Mouse (Mus musculus) lung, embryonic 16.5 days (tissue): ENCODE measurements around the gene Apol9b. TPM values are rescaled to one million over a fixed set of nuclear protein-coding genes. Genes with fewer than 3 reads are reported as not detected.
A peak's percentile ranks its signal among the peaks of the same experiment; 100 is the strongest.
"Not testable (repeated sequence)": the region's sequence is repeated elsewhere in the genome, so short reads cannot be mapped to it uniquely, and the experiment has no call there.

Experiments used
- ATAC-seq: fragments of 200-750 bp; cut with Nextera tagmentation; 2 replicates; pipeline ENCODE4 v1.8.0; 2017; ENCODE audit warnings: low read depth, mild to moderate bottlenecking, moderate library complexity
- H3K27ac ChIP-seq: fragments of 300-500 bp; sonication (generic); 2 replicates; pipeline ENCODE4 v1.5.1; 2014; ENCODE audit warnings: mild to moderate bottlenecking, control low read depth, low read length
- H3K27me3 ChIP-seq: fragments of 300-500 bp; sonication (generic); 2 replicates; pipeline ENCODE4 v1.6.1; 2014; ENCODE audit warnings: low read depth, low read length, mixed read lengths; ENCODE audit not compliant: control insufficient read depth, insufficient read depth
- H3K36me3 ChIP-seq: fragments of 300-500 bp; sonication (generic); 2 replicates; pipeline ENCODE4 v1.6.1; 2014; ENCODE audit warnings: low read length; ENCODE audit not compliant: control insufficient read depth, insufficient read depth
- H3K4me1 ChIP-seq: fragments of 300-500 bp; sonication (generic); replicated peaks from 2 replicates; pipeline ENCODE4 v1.6.1; 2014; ENCODE audit warnings: low read length, mixed read lengths; ENCODE audit not compliant: control insufficient read depth, insufficient read depth
- H3K4me2 ChIP-seq: fragments of 300-500 bp; sonication (generic); 2 replicates; pipeline ENCODE4 v1.6.1; 2014; ENCODE audit warnings: low read depth, low read length, control low read depth
- H3K4me3 ChIP-seq: fragments of 300-500 bp; sonication (generic); 2 replicates; pipeline ENCODE4 v1.5.1; 2014; ENCODE audit warnings: mild to moderate bottlenecking, low read length, control low read depth
- H3K9ac ChIP-seq: fragments of 300-500 bp; sonication (generic); 2 replicates; pipeline ENCODE4 v1.6.1; 2014; ENCODE audit warnings: low read length, control low read depth
- H3K9me3 ChIP-seq: fragments of 300-500 bp; sonication (generic); 2 replicates; pipeline ENCODE4 v1.6.1; 2016; ENCODE audit warnings: low read length; ENCODE audit not compliant: control insufficient read depth
- WGBS: fragments of 180-500 bp; shearing (Covaris S2); extraction: QIAGEN DNeasy Blood & Tissue Kit; methylation state at CpG from one replicate; pipeline ENCODE4 v1.1.7; 2014; 5-methylcytosine and 5-hydroxymethylcytosine counted together
- polyA plus RNA-seq: library from polyadenylated mRNA; unstranded; fragments of >200 nt; fragmentation: Nextera tagmentation; extraction: Ambion mirVana; gene quantifications from 2 replicates; pipeline ENCODE4 v1.2.1, GENCODE M21; 2015

The Apol9b gene
- 0.15 TPM in 1 of 2 replicates, not detected in the other for polyA plus RNA-seq

- H3K9me3 ChIP-seq, H3K4me2 ChIP-seq, H3K4me3 ChIP-seq, H3K9ac ChIP-seq, H3K4me1 ChIP-seq, H3K27ac ChIP-seq, ATAC-seq, H3K36me3 ChIP-seq, H3K27me3 ChIP-seq: not testable (repeated sequence)
- 71% methylated on average over 1 of the region's 4 CpGs for WGBS
Measured at GRCm38 (mm10) chr15:77728739-77729138, at the start of gene Apol9b. Apol9b (plus strand) TSS chr15:77729039.

DNA sequence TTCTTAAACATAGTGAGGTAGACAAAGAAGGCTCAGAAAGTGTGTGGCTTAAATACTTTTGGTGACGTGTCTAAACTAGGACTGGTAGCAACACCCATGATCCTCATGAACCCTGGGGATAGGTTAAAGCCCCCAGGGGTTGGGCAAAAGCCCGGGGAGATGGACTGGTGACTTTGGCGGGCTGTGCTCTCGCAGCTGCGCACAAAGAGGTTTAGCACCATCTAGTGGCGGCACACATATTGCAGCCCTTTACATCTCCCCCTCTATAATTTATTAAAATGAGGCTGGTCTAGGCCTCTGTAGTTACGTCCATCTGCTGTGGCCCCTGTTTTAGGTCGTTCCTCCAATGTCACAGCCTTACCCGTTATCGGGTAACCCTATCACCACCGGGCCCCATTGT, 44.9 kb upstream of the Apol9b start:
- not testable (repeated sequence) for H3K4me1 ChIP-seq, H3K27me3 ChIP-seq, H3K4me2 ChIP-seq, H3K36me3 ChIP-seq, H3K27ac ChIP-seq, H3K9me3 ChIP-seq, H3K4me3 ChIP-seq, H3K9ac ChIP-seq, ATAC-seq
- WGBS, result 5% methylated on average over 9 of the region's 11 CpGs

DNA sequence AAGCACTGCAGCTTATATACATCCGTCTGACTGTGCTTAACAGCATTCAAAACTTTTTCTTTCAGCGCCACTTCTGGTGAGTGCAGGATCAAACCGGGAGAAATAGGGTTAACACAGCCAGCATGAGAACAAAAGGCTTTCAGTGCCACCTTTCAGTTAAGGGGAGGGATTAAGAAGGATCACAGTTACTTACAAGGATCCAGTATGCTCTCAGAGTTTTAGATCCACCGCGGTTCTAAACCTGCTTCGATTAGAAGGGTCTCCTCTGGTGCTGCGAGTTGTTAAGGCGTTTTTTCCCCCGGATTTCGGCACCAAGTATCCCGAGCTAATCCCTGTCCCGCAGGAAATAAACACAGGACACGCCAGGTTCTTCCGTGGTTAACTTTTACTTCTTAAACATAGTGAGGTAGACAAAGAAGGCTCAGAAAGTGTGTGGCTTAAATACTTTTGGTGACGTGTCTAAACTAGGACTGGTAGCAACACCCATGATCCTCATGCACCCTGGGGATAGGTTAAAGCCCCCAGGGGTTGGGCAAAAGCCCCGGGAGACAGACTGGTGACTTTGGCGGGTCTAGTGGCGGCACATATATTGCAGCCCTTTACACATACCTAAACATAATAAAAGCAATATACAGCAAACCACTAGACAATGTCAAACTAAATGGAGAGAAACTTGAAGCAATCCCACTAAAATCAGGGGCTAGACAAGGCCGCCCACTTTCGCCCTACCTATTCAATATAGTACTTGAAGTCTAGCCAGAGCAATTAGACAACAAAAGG, 37.1 kb upstream of the Apol9b start:
- H3K9me3 ChIP-seq, H3K27ac ChIP-seq, H3K36me3 ChIP-seq, H3K27me3 ChIP-seq, ATAC-seq, H3K4me1 ChIP-seq: not testable (repeated sequence)
- Histone ChIP-seq H3K4me3 (peak overlapping the region; percentile 39), H3K9ac (peak overlapping the region; percentile 34), H3K4me2 (peak overlapping the region; percentile 53)
- 7% methylated on average over 19 of the region's 20 CpGs for WGBS

GRCm38 (mm10) chr15:77694687-77695295, 34.0 kb upstream of the Apol9b start:
- ATAC-seq, H3K27ac ChIP-seq, H3K4me2 ChIP-seq, H3K4me3 ChIP-seq, H3K9me3 ChIP-seq, H3K4me1 ChIP-seq, H3K36me3 ChIP-seq, H3K27me3 ChIP-seq, H3K9ac ChIP-seq: not testable (repeated sequence)
- 27% methylated on average over 11 of the region's 15 CpGs for WGBS

DNA sequence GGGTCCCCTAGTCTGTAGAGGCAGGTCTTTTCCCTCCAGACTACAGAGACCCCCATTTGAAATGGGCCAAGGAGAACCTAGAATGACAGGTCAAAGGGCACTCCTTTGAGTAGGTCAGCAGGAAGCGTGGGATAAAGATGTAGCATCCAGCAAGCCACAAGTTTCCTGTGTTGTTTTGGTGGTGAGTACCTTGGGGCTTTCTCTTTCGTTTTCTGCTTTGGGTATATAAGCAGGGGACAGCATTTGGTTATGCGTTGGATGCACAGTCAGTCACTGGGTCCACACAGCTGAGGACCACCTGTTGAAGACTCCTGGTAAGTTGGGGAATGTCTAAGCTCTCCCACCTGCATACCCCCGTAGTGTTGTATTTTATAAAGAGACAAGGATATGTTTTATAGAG, 30.2 kb upstream of the Apol9b start, which contains the start of gene Apol7e:
Apol7e (plus strand) TSS at position 202 of the 400 bp plus-strand sequence.
- H3K27me3 ChIP-seq, H3K36me3 ChIP-seq, H3K4me1 ChIP-seq, H3K4me2 ChIP-seq, H3K9me3 ChIP-seq, H3K27ac ChIP-seq, H3K9ac ChIP-seq, ATAC-seq, H3K4me3 ChIP-seq: not testable (repeated sequence)
- 70% methylated on average over 4 of the region's 4 CpGs for WGBS

DNA sequence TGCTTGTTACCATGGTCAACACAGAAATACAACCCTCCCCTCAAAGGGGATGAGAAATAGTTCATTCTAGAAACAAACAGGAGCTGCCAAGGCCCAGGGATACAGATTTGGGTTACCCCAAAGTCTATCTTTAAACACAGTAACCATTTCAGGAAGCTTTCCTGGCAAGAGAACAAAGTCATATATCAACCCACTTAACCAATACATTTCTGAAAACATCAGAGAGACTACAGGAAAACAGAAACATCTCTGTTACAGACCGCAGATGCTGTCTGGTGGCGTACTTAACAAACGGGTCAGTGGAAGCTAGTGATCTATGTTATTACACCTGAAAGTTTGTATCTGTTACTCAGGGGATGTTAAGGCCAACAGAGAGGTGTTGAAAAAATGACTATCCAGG, 23.5 kb upstream of the Apol9b start:
- 68% methylated on average over 3 of the region's 3 CpGs for WGBS
- H3K27ac ChIP-seq, ATAC-seq, H3K36me3 ChIP-seq, H3K9ac ChIP-seq, H3K27me3 ChIP-seq, H3K4me3 ChIP-seq, H3K9me3 ChIP-seq, H3K4me2 ChIP-seq, H3K4me1 ChIP-seq: not testable (repeated sequence)

DNA sequence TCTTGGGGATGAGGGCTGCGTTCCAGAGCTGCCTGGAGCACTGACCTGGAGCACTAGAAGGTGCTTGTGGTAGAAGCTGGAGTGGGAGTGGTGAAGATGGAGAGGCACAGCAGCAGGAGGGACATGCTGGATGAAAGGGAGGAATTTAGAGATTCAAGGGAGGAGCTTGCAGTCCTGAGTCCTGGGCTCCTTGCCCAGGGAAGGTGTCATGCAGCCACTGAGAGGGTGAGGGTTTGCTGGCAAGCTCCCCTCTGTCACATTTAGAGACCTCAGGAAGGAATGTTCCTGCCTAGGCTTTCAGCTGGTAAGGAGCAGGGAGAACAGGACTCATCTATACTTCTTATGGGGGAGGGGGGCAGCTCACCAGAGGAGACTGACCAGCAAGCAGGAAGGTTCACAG, 19.9 kb upstream of the Apol9b start:
- not testable (repeated sequence) for H3K36me3 ChIP-seq, H3K9me3 ChIP-seq, H3K27me3 ChIP-seq, H3K4me3 ChIP-seq, H3K27ac ChIP-seq, H3K4me2 ChIP-seq, H3K9ac ChIP-seq, H3K4me1 ChIP-seq
- ATAC-seq, result peak; percentile 60; the same call in 1 of the 2 replicates
- no CpG with 5 or more reads among the region's 1 CpGs for WGBS

GRCm38 (mm10) chr15:77718240-77718639, 10.6 kb upstream of the Apol9b start:
- 53% methylated on average over 2 of the region's 6 CpGs for WGBS
- not testable (repeated sequence) for ATAC-seq, H3K4me2 ChIP-seq, H3K36me3 ChIP-seq, H3K4me1 ChIP-seq, H3K9ac ChIP-seq, H3K4me3 ChIP-seq, H3K27me3 ChIP-seq, H3K9me3 ChIP-seq, H3K27ac ChIP-seq

DNA sequence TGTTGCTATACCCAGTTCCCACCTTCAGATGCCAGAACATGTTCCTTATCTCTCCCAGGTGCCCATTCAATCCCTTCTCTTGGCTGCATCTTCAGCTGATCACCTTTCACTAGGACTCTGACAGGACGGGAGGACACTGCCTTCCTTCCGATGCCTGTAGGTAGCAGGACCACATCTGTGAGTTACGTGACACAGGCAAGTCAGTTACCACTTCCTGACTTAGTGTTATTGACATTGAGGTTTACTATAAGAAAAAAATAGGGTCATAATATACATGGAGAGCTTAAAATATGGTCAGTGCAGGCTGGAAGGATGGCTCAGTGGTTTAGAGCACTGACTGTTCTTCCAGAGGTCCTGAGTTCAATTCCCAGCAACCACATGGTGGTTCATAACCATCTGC, 7.3 kb upstream of the Apol9b start:
- H3K27me3 ChIP-seq, H3K27ac ChIP-seq, H3K9me3 ChIP-seq, H3K36me3 ChIP-seq, H3K4me2 ChIP-seq, H3K4me3 ChIP-seq, H3K4me1 ChIP-seq, ATAC-seq, H3K9ac ChIP-seq: not testable (repeated sequence)
- no CpG with 5 or more reads among the region's 3 CpGs for WGBS
